Mouse (Mus musculus) kidney, postnatal 0 days (tissue): ENCODE measurements around the gene Tcp11. TPM values are rescaled to one million over a fixed set of nuclear protein-coding genes. Genes with fewer than 3 reads are reported as not detected.

Source experiments
- ATAC-seq: fragments of 200-750 bp; cut with Nextera tagmentation; replicated peaks from 2 replicates; pipeline ENCODE4 v1.8.0; 2017; ENCODE audit warnings: low read depth, moderate number of reproducible peaks, moderate TSS enrichment, moderate library complexity; ENCODE audit not compliant: low FRiP score
- DNase-seq: peaks from one replicate; pipeline ENCODE4 v3.0.0-alpha.2; 2016; ENCODE audit warnings: low spot score
- H3K27ac ChIP-seq: fragments of 300-500 bp; sonication (generic); 2 replicates; pipeline ENCODE4 v1.5.1; 2014; ENCODE audit warnings: mild to moderate bottlenecking
- H3K27me3 ChIP-seq: fragments of 300-500 bp; sonication (generic); 2 replicates; pipeline ENCODE4 v1.6.1; 2014; ENCODE audit warnings: low read length, mixed read lengths; ENCODE audit not compliant: insufficient read depth
- H3K36me3 ChIP-seq: fragments of 300-500 bp; sonication (generic); 2 replicates; pipeline ENCODE4 v1.6.1; 2014; ENCODE audit warnings: low read length, mixed read lengths; ENCODE audit not compliant: insufficient read depth
- H3K4me1 ChIP-seq: fragments of 300-500 bp; sonication (generic); replicated peaks from 2 replicates; pipeline ENCODE4 v1.6.1; 2014; ENCODE audit warnings: antibody characterized with exemption, low read length, mixed read lengths; ENCODE audit not compliant: insufficient read depth
- H3K4me2 ChIP-seq: fragments of 300-500 bp; sonication (generic); 2 replicates; pipeline ENCODE4 v1.6.1; 2014; ENCODE audit warnings: mild to moderate bottlenecking, low read length, moderate library complexity, mixed read lengths
- H3K4me3 ChIP-seq: fragments of 300-500 bp; sonication (generic); replicated peaks from 2 replicates; pipeline ENCODE4 v1.5.1; 2014; ENCODE audit warnings: low read depth, low read length
- H3K9ac ChIP-seq: fragments of 300-500 bp; sonication (generic); 2 replicates; pipeline ENCODE4 v1.6.1; 2014; ENCODE audit warnings: low read depth, low read length
- H3K9me3 ChIP-seq: fragments of 300-500 bp; sonication (generic); replicated peaks from 2 replicates; pipeline ENCODE4 v1.6.1; 2016; ENCODE audit warnings: low read length, inconsistent platforms, mixed read lengths
- CTCF ChIP-seq: IDR thresholded peaks from 2 replicates; pipeline ENCODE4 v1.5.1; 2016; ENCODE audit warnings: antibody characterized with exemption, low read depth, mild to moderate bottlenecking, moderate library complexity
- WGBS: fragments of 180-500 bp; shearing (Covaris S2); extraction: QIAGEN DNeasy Blood & Tissue Kit; methylation state at CpG from one replicate; pipeline ENCODE4 v1.1.7; 2014; 5-methylcytosine and 5-hydroxymethylcytosine counted together
- polyA plus RNA-seq: library from polyadenylated mRNA; unstranded; fragments of >200 nt; fragmentation: Nextera tagmentation; extraction: Ambion mirVana; gene quantifications from 2 replicates; pipeline ENCODE4 v1.2.1, GENCODE M21; 2015

Tcp11 gene
- polyA plus RNA-seq, 1 experiment from 2014 or later, result 5.8 TPM

GRCm38 (mm10) chr17:28041298-28041697, 39.1 kb downstream of the Tcp11 start:
- no peak overlapping the region for H3K4me3 ChIP-seq
- H3K27ac ChIP-seq, result no peak overlapping the region
- WGBS, result 94% methylated on average over 13 of the region's 13 CpGs
- DNase-seq (no peak), ATAC-seq (no peak)
- H3K27me3 ChIP-seq, result no peaks in the 10 kb centered on the region
- no peaks in the 10 kb centered on the region for H3K4me1 ChIP-seq
- H3K4me2 ChIP-seq, result no peak overlapping the region
- H3K9ac ChIP-seq, result no peak overlapping the region
- no peaks in the 10 kb centered on the region for H3K9me3 ChIP-seq
- no peak for TF ChIP-seq CTCF
- H3K36me3 ChIP-seq, result peaks cover 26% of the 10 kb centered on the region

- DNase-seq (no peak), ATAC-seq (no peak)
- TF ChIP-seq CTCF, result no peak
- H3K9ac ChIP-seq, result 0 out of 2 replicates have a peak overlapping the region, but pooled peaks have one; percentile 27
- WGBS, result 29% methylated on average over 16 of the region's 16 CpGs
- peaks cover 23% of the 10 kb centered on the region for H3K36me3 ChIP-seq
- H3K4me2 ChIP-seq, result no peak overlapping the region
- no peaks in the 10 kb centered on the region for H3K4me1 ChIP-seq
- no peaks in the 10 kb centered on the region for H3K27me3 ChIP-seq
- no peak overlapping the region for H3K27ac ChIP-seq
- H3K4me3 ChIP-seq, result no peak overlapping the region
- no peaks in the 10 kb centered on the region for H3K9me3 ChIP-seq
Measured at GRCm38 (mm10) chr17:28040620-28041019, 39.8 kb downstream of the Tcp11 start.

- no peak overlapping the region for H3K9ac ChIP-seq
- 55% methylated on average over 14 of the region's 14 CpGs for WGBS
- no peak overlapping the region for H3K27ac ChIP-seq
- H3K36me3 ChIP-seq, result peaks cover 16% of the 10 kb centered on the region
- DNase-seq, result no peak
- no peak for ATAC-seq
- TF ChIP-seq CTCF, result no peak
- H3K9me3 ChIP-seq, result no peaks in the 10 kb centered on the region
- H3K27me3 ChIP-seq, result no peaks in the 10 kb centered on the region
- no peaks in the 10 kb centered on the region for H3K4me1 ChIP-seq
- no peak overlapping the region for H3K4me3 ChIP-seq
- no peak overlapping the region for H3K4me2 ChIP-seq
Measured at GRCm38 (mm10) chr17:28036813-28037756, 43.4 kb downstream of the Tcp11 start.

- Histone ChIP-seq H3K27me3 (no peaks in the 10 kb centered on the region), H3K9me3 (no peaks in the 10 kb centered on the region), H3K4me2 (no peak overlapping the region), H3K36me3 (peaks cover 11% of the 10 kb centered on the region), H3K9ac (no peak overlapping the region), H3K4me3 (no peak overlapping the region), H3K27ac (no peak overlapping the region), H3K4me1 (no peaks in the 10 kb centered on the region)
- TF ChIP-seq CTCF, result no peak
- no peak for ATAC-seq
- WGBS, result 78% methylated on average over 8 of the region's 8 CpGs
- no peak for DNase-seq
Measured at GRCm38 (mm10) chr17:28034986-28035385, 45.5 kb downstream of the Tcp11 start.

- ATAC-seq (no peak), DNase-seq (no peak)
- 49% methylated on average over 3 of the region's 3 CpGs for WGBS
- Histone ChIP-seq H3K4me1 (no peaks in the 10 kb centered on the region; the same call in 1 of the 2 replicates), H3K4me2 (no peak overlapping the region), H3K4me3 (no peak overlapping the region), H3K27me3 (no peaks in the 10 kb centered on the region), H3K9me3 (no peaks in the 10 kb centered on the region), H3K36me3 (no peaks in the 10 kb centered on the region; the same call in 1 of the 2 replicates), H3K27ac (no peak overlapping the region), H3K9ac (no peak overlapping the region; the same call in 1 of the 2 replicates)
- TF ChIP-seq CTCF, result no peak
Measured at GRCm38 (mm10) chr17:28033046-28033580, 47.3 kb downstream of the Tcp11 start.

GRCm38 (mm10) chr17:28032219-28032618, 48.2 kb downstream of the Tcp11 start:
- no peaks in the 10 kb centered on the region; the same call in 1 of the 2 replicates for H3K36me3 ChIP-seq
- DNase-seq (no peak), ATAC-seq (no peak)
- no peak for TF ChIP-seq CTCF
- no peaks in the 10 kb centered on the region for H3K27me3 ChIP-seq
- H3K9ac ChIP-seq, result no peak overlapping the region
- no peak overlapping the region for H3K4me3 ChIP-seq
- H3K27ac ChIP-seq, result no peak overlapping the region
- 63% methylated on average over 10 of the region's 10 CpGs for WGBS
- H3K9me3 ChIP-seq, result no peaks in the 10 kb centered on the region
- H3K4me2 ChIP-seq, result no peak overlapping the region
- H3K4me1 ChIP-seq, result no peaks in the 10 kb centered on the region; the same call in 1 of the 2 replicates
